Mouse (Mus musculus) A20 (cell line): ENCODE measurements at regions not wholly inside any gene's neighbourhood (a gene's known extent, or its start where the extent isn't known, plus 50 kb on each side); places are given as distances from the start of the nearest gene placed in this dataset.

ENCODE experiments used
- DNase-seq: peaks from one replicate; pipeline ENCODE4 v3.0.0-alpha.2; 2011; ENCODE audit warnings: low read depth, low spot score

DNA sequence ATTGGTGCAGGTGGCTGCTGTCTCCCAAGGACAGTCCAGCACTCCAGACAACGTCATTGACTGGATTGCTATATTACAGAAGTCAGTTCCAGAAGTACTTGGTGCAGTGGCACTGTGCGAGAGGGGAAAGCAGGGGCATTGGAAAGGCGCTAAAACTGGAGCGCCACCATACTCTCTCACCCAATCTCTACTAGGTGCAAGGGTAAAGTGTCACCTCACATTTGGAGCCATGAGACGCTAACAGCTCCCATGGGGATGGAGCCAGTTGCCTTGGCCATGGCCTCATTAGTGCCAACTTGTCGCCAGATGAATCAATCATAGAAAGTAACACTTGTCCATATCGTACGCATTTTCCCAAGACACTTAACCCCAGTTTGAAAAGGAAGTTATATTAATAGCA lies 1617.2 kb upstream of the Gulo start:
- no peak for DNase-seq

DNA sequence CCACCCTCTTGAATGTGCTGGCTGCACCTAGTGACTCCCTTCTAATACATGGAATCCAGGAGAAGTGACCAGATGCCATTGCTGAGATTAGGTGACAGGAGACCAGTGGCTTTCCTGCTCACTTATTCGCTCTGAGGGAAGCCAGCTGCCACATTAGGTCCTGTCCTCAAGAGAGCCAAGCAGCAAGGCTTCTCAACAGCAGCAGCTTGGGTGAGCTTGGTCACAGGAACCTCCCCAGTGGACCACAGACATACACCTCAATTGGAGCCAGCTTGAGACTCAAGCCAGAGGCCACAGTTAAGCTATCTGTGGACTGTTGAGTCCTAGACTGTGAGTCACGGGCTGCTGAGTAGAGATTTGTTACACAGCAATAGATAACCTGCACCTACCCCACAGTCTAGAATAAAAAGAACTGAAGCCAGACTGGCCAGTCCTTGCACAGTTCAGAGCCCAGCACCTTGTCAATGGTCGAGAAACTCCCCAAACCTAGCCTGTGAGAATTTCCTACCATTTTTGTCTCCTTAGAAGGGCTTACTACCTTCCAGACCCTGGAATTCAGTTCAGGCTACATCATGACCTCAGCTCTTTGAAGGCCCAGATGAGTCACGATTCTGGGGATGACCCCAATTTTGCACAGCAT lies 1615.0 kb upstream of the Gulo start:
- no peak for DNase-seq

DNA sequence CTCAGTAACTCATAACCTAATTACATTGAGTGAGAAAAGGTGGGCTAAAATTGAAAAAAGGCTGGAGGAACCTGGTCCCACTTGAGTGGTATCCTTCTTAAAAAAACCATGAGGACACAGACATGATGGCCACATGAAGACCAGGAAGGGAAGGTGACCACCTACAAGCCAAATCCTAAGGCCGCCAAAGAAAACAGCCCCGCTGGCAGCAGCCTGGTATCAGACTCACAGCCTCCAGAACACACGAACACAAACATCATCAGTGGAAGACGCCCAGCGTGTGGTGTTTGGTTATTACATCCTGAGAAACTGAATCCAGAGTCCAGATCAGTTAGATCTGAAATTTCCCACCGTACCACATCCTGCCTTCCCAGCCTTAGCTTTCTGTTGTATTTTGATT lies 1613.9 kb upstream of the Gulo start:
- DNase-seq: no peak

DNA sequence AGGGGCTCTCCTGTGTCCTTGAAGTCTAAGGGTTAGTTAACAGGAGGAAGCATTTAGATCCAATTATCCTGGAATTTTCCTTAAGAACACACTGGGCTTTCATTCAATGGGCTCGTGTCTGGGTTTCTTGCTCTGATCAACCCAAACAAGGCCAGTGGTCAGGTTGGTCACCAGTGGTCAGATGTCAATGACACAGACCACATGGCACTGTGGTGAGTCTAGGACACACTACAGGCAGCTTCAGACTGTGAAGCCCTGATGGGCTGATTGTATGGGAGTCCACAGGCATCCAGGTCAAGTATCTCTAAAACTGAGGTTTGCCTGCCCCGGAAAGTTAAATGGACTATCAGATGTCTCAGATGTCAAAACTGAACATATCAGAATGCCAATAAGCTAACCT lies 1612.5 kb upstream of the Gulo start:
- no peak for DNase-seq

DNA sequence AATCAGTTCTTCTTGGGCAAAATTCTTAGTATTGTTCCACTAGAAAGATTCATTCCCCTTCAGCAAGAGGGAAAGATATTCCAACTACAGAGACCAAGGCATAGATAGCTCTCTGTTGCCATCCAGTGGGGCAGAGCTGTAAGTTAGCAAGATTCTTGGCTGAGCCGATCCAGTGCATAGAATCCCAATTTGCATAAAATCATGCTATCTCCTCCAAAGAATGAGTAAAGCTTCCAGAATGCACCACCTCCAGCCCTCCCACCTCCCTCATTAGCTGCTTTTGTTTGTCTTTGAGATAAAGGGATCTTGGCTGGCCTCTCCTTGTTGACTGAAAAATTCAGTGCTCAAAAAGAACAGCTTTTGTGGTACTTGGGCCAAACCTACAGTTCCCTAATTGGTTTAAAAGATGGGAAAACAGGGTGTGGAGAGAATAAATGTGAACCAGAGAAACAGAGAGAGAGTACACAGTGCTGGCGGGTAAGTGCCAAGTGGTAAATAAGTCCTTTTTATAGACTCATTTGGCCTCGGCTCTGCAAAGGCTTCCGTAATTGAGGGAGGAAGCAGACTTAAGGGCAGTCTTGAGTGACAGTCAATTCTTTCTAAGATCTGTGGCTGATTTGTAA lies 1612.0 kb upstream of the Gulo start:
- peak; percentile 15 for DNase-seq

DNA sequence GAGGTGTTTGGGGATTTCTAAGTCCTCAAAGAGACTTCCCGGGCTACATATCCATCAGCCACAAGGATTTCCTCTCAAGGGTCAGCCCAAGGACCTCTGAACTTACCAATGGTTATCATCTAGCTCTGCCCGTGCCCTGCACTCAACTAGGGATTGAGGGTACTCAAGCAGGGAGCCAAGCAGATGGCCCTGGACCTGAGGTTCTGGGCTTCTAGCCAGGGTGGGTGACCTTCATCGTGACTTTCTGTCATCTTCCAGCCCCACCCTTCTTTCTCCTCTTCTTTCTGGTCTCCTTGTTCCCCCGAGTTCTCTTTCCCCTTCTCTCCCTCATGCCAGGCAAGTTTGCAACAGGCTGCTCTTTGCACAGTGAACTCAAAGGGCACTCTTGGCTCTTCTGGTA lies 1610.6 kb upstream of the Gulo start:
- DNase-seq: no peak

DNA sequence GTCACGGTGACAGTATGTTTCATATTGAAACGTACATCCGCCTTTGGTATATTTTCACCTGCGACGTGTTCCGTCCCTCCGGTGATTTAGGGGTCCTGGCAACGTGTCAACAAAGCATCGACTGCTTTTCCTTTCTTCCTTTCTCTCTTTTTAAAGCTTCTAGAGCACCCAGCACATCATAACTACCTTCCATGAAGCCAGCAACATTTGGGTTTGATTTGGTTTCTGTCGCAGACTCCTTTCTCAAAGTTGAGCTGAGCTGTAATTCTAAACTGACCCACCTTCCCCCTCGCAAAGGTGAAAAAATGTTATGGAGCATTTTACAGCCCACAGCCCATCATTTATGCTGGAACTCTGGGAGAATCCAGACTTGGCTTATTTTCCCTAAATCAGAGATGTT lies 1605.4 kb upstream of the Gulo start:
- DNase-seq: no peak

DNA sequence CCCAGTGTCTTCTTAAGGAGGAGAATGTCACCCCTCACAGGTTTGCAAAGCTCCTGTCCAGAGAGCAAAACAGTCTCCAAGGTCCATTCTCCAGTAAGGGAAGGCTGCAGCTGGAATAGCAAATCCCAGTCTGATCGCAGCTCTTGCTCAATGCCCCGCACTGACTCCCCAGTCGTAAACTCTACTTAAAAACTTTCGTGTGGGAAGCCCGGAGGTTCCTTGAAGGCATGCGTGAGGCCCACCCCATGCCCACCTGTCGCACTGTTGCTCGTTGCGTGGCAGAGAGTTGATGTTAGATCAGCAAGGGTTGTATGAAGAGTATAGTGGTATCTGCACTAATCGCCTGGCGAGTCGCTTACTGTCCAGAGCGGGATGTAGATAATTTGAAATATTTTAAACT lies 1604.7 kb upstream of the Gulo start:
- no peak for DNase-seq

DNA sequence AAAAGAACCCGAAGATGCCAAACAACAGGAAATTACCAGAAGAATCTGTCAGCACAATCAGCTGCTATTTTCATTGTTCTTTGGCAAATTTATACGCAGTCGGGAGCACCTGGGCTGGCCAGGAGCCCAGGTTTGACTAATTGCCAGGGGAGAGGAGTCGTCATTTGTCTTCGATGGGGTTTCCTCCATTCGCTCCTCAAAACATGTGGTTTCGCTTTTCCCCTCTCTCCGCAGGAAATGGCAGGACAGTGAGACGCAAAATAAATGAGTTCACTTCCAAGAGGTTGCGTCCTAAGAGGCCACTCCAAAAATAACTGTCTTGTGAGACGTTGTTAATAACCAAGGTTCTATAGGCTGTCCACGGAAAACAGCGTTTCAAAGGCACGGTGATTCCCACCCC lies 1604.2 kb upstream of the Gulo start:
- DNase-seq: no peak

DNA sequence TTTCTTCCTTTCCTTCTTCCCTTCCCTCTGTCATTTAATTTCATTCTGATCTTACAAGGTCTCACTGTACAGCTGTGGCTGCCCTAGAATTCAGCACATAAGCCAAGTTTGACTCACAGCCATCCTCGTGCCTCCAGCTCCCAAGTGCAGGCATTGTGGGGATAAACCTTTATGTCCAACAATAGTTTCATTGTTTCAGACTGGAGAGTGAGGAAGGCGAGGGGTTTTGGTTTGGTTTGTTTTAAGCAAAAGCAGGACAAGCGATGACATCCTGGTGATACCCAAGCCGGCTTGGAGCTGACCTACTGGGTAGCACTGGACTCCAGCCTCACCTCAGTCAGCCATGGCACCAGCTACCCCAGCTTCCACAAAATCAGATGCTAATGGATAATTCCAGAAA lies 1603.5 kb upstream of the Gulo start:
- no peak for DNase-seq

DNA sequence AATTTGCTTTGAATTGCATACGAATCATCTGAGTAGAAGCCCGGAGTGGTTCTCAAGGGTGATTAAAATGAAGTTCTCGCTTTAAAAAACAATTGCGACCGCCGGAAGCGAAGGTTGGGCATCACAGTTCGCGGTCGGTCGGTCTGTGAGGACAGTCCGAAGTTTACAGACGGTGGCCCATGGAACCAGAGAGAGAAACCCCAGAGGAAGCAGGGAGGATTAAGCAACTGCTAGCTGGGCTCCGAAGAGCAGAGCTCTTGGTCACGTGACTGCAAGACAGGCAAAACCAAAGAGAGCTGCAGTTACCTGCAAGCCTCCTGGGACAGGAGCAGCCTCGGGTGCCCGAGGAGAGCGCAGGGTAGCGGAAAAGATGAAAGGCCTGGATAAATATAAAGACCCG lies 1599.3 kb upstream of the Gulo start:
- DNase-seq: no peak

DNA sequence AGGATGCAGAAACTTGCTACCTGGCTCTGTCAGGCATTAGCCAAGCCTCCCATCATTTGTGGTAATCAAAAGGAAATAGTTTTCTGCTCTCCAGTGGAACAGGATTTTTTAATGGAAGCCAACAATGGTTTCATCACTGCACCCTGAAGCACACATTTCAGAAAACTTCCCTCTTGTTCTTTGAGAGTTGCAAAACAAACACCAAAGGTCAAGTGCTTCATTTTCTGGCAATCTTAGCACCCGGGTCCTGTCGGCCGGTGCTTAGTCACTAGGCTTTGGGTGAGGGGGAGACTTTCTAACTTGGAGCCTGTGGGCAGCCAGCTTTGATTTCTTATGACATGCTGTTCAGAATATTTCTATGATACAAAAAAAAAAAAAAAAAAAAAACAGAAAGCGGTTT lies 1594.0 kb upstream of the Gulo start:
- DNase-seq: no peak

DNA sequence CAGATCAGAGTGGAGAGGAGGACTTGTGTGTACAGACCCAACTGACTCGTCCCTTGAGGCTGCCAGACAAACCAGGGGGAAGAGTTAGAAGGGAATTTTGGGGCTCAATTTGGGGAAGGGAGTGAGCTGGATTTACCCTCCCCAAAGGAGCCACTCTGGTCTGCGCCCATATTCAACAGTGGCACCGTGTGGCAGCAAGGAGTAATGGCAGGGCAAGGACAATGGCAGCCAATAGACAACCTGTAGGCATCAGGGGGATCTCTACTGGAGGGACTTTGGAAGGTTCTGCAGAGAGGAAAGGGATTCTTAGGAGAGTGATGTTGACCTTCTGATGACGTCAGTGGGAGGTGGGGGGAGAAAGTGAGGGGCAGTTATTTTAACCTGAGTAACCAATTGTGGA lies 1590.7 kb upstream of the Gulo start:
- DNase-seq: peak; percentile 29

DNA sequence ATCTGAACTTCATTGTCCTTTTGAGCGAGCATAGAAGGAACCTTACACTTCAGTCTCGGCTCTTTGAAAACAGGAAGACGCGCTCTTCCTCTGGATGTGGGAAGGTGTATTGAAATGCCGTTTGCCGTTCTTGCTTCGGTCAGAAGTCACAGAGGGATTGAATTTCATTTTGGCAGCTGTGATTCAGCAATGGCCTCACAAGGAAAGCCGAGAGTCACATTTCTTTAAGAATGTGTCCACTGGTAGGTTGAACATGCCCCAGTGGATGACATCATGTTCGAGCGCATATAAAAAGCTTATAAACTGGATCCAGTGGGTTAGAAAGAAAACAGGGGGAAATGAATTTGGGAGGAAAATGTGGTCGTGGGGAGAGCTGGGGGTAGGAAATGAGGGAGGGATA lies 1579.6 kb upstream of the Gulo start:
- DNase-seq: no peak

DNA sequence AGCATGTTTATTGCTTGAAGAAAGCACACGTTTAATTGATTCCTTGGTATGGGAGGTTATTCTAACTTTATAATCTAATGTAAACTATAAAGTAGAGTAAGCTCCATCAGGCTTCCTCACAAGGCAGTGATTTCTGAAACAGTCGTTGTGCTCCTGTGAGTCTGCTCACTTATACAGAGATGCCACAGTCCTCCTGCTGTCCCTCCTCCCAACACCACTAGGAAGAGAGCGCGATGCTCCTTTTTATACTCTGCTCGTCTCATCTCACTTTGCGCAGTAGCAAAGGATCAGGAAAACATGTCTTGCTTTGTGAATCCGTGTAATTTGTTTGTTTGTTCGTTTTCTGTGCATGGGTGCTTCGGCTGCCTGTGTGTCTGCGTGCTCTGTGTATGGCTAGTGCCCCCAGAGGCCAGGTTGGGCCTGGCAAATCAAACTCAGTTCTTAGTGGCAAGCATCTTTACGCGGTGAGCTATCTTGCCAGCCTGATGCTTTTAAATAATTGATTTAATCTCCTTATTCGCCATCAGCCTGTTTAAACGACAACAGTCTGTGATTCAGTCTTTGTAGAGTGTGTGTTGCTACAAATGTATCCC lies 1575.5 kb upstream of the Gulo start:
- peak; percentile 26 for DNase-seq

DNA sequence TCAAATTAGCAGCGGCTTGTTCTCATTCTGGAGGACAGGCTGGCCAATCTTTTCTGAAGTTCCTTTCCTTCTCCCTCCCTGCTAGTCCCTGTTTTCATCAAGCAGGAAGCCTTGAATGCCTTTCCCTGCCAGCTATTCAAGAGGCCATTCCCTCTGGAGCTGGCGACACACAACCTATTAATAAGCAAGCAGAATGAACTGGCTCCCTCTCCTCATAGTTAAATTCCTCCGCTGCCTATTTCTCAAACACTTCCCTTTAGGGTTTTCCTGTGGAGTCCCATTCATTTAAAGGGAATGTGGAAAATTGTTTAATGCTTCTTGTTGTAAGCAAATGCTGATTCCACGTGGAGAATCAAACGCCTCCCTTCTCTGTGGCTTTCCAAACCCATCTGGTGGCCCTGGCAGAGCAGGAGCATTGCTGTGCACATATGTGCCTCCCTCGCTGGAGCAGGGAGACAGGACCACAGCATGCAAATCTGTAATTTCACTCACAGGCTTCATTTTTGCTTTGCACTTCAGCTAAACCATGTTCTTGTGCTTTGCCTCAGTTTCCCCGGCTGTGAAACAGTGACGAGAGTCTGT lies 1573.3 kb upstream of the Gulo start:
- no peak for DNase-seq

DNA sequence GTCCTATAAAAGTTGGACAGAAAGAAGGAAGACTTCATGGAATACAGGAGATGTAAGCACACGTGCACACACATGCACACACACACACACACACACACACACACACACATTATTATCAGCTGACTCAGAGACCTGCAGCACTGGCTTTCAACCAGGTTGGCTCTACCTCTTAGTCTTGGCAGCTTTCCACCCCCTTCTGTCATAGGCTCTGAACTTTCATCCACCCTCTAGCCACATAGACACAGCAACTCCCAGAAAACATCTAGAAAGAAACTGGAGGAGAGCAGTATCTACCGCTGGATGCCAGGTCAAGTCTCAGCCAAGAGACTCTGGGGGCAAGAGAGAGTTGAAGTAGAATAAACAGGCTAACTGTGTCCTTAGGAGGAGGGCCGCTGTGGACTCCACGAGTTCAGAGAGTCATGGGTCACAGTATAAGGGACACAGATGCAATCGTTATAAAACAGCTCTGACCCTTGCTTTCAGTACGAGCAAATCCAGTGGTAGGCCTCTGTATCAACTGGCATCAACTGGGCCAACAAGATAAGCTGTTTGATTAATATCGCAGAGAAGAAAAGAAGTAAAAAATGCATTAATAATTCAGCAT lies 1565.4 kb upstream of the Gulo start:
- no peak for DNase-seq

DNA sequence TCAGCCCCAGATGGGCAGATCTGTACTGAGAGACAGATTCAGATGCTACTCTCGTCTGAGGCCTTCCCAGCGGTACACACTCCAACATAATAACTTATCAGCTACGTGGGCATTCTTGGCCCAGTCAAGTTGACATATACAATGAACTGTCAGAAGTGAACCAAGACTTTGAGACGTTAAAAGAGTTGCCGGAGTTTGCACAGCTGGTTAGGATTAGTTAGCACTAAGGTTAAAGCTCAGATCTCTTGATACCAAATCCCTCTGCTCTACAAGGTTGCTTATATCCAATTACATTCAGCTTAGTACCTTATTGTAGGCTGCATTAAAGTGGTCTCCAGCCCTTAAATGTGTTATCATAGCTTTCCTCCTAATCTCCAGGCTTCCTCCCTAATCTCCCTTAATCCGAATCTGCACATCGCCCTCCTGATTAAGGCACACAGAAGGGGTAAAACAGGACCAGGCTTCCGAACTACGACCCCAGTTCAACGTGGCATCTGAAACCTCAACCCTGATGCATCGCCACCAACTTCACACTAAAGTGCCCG lies 1564.5 kb upstream of the Gulo start:
- DNase-seq: no peak

DNA sequence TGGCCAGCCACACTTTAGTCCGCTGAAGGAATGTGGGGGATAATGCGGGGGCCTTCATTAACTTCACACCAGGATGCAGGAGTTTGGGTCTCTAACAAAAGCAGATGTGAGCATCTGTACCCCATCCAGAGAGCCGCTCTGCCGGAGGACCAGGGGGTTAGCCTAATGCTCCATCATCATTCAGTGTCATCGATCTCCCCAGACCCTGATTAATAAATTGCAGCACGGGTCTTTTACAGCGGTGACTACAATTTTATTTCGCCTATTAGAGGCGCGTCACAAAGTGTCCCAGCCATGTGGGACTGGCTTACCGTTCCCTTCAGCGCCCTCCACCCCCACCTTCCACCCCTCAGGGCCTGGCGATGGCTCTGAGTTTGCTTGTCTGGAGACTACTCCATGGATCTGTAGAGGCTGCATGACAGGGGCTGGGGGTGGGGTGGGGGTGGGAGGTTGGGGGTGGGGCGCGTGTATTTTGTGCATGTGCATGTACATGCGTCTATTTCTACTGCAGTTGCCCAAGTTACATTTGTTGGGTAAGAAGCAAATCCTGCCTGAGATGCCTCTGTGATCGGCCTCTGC lies 1560.8 kb upstream of the Gulo start:
- no peak for DNase-seq

DNA sequence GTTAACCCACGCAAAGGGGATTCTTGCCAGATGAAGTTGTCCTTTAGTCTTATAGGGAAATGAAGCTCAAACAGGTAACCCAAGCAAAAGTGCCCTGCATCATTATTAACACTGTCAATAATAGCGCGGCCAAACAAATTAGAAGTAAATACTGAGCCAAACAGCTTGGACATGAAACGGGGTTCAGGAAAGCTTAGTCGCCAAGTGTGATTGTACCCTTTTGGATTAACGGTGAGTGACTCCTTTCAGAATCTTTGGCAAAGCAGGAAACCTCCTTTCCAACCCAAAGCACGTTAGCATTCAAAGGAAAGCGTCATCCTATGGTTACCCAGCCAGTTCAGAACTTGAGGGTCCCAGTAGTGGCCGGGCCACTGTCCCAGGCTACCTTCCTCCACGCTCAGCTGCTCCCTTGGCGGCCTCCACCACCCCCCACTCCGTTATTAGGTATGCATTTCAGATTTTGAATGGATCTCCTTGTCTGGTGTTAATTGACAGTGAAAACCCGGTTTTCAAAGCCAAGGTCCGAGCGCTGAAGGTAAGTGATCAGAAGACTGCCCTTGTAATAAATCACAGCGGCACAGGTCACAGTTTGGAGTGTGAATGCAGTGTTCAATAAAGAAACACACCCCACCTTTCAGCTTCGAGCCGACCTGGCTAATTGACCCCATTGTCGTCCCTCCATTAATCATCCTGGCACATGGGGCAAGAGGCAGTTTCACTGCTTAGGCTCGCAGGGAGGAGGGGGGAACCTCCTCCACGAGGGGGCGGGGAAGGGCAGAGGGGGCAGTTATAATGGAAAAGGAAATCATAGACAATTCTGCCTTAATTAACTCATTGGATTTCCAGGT lies 1560.1 kb upstream of the Gulo start:
- no peak for DNase-seq

DNA sequence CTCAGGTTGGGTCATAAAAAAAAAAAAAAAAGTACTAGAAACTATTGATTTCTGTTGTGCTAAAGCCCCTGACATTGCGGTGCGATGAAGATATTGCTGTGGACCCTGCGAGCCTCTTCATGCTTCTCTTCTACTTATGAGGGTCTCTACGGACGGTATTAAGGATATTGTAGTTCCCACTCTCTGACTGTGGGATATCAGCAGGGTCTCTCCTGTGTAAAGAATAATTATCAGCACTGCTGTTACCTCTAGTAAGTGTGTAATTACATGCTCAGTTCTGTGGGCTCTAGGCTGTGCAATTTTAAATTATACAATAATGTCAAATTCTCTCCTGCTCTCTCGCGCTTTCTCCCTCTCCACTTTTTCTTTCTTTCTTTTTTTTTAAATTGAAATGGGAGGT lies 1545.9 kb upstream of the Gulo start:
- no peak for DNase-seq
